Mouse (Mus musculus) embryonic fibroblast, embryonic 13.5 days (primary cell): ENCODE results near the gene Emsy. TPM values are rescaled to one million over a fixed set of nuclear protein-coding genes. Genes with fewer than 3 reads are reported as not detected.
A peak's percentile ranks its signal among the peaks of the same experiment; 100 is the strongest.

Source experiments
- H3K27ac ChIP-seq: 2 replicates; pipeline ENCODE4 v1.5.1; 2012; ENCODE audit warnings: low read length, control low read depth, inconsistent platforms; ENCODE audit not compliant: insufficient read depth
- H3K4me1 ChIP-seq: 2 replicates; pipeline ENCODE4 v1.6.1; 2011; ENCODE audit warnings: low read length; ENCODE audit not compliant: control insufficient read depth, insufficient read depth
- H3K4me3 ChIP-seq: 2 replicates; pipeline ENCODE4 v1.5.1; 2011; ENCODE audit warnings: mild to moderate bottlenecking, control low read depth, low read length; ENCODE audit not compliant: insufficient read depth
- CTCF ChIP-seq: IDR thresholded peaks from 2 replicates; pipeline ENCODE4 v1.5.1; 2011; ENCODE audit warnings: mild to moderate bottlenecking, control low read depth, low read length, moderate library complexity, borderline replicate concordance; ENCODE audit not compliant: insufficient read depth
- POLR2A ChIP-seq: IDR thresholded peaks from 2 replicates; pipeline ENCODE4 v1.6.1; 2011; ENCODE audit warnings: low read depth, mild to moderate bottlenecking, control low read depth, low read length, moderate library complexity
- polyA plus RNA-seq: library from polyadenylated mRNA; stranded (reverse); fragments of >200 nt; gene quantifications from 2 replicates; pipeline ENCODE4 v1.2.4, GENCODE M21; 2011; ENCODE audit warnings: low read depth; ENCODE audit not compliant: missing spikeins, insufficient read length

Emsy gene
- polyA plus RNA-seq, 1 experiment, result 58.6 TPM

DNA sequence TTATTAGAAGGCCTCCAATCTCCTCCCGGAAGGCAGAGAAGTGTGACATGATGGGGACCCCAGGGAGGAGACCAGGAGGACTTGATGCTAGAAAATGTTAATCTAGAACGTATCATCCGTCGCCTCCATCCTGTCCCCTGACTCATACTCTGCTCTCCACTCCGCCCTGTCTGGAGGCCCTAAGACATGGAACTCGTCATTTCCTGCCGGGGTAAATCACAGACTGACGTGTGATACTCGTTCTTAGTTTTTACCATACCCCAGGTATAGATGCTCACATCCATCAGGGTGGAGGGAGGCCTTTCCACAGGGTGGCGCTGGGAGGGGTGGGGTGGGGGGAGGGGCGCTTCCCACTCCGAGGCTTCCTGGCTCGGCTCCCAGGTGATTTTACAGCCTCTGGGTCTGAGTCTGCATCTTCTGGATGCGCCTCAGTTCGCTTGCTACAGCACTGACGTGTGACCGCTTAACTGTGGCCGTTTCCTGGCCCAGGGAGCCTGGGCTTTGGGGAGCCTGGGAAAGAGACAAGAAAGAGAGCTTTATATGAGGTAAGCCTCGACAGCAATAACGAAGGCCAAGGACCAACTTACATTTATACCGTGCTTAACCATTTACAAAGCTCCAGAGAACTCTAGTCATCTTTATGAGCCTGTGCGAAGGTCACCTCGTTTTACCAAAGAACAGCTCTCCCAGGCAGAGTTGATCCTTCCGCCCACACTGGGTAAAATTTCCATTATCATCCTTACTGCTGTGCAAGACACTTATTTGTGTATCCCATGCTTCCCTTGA is 36.4 kb upstream of the Emsy start:
- no peak for TF ChIP-seq CTCF
- TF ChIP-seq POLR2A, result no peak; the same call in 1 of the 2 replicates
- Histone ChIP-seq H3K27ac (peak overlapping the region; percentile 88), H3K4me3 (no peak overlapping the region), H3K4me1 (0 out of 2 replicates have a peak, but pooled peaks cover 7% of the 10 kb centered on the region)

DNA sequence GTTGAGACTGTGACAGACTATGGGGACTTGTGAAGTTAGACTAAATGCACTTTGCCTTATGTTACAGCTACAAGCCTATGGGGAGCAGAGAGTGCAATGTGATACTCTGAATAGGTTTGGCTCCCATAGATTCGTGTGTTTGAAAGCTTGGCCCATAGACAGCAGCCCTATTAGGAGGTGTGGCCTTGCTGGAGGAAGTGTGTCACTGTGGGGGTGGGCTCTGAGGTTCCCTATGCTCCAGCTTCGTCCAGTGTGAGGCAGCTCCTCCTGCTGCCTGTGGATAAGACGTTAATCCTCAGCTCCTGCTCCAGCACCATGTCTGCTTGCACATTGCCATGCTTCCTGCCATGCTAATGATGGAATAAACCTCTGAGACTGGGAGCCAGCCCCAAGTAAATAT is 34.2 kb upstream of the Emsy start:
- no peak overlapping the region for H3K27ac ChIP-seq

DNA sequence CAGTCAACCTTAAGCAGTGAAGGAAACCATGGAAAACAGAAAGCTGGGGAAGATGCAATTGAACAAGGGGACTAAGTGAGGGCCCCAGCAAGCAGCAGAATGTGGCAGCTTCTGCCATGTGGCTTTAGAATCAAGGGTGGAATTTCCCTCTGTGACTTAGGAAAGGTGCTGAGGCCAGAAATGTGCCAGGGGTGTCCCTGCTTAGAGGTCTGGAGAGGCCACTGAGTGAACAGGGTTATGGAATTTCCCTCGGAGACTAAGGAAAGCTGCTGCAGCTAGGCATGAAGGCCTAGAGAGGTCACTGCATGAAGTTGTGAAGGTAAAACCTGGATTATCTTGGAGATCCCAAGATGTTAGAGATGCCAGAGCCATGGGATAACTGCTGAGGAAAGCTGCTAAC is 33.5 kb upstream of the Emsy start:
- no peak overlapping the region for H3K27ac ChIP-seq
- TF ChIP-seq POLR2A (no peak), CTCF (no peak)
- H3K4me3 ChIP-seq, result no peak overlapping the region
- 0 out of 2 replicates have a peak, but pooled peaks cover 7% of the 10 kb centered on the region for H3K4me1 ChIP-seq

More for the DNA sequence above, 34.2 kb upstream of the Emsy start:
- no peak overlapping the region for H3K4me3 ChIP-seq
- TF ChIP-seq POLR2A (peak; percentile 51; the same call in 1 of the 2 replicates), CTCF (peak; percentile 19; the same call in 1 of the 2 replicates)
- H3K4me1 ChIP-seq, result 0 out of 2 replicates have a peak, but pooled peaks cover 7% of the 10 kb centered on the region

DNA sequence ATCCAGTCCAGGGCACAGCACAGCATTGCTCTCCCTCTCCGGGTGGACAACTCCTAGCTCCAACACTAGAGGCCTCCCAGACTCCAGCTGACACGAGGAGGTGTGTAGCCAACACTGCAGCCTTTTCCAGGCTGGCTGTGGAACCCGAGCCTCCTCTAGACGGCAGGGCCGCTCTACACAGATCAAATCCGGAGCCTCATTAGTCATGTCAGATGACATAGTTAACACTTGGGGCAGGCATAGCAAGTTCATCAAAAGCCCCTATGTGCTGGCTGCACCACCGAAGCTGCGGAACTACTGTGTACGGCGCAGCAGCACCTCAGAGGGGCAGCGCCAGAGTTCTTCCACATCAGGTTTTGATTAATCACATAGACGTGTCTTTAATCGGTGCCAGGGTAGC is 29.3 kb upstream of the Emsy start:
- TF ChIP-seq POLR2A (0 out of 2 replicates have a peak, but pooled peaks have one; percentile 7), CTCF (peak; percentile 52)
- H3K27ac ChIP-seq, result no peak overlapping the region
- no peaks in the 10 kb centered on the region for H3K4me1 ChIP-seq
- H3K4me3 ChIP-seq, result no peak overlapping the region

GRCm38 (mm10) chr7:98682821-98683220 is 26.2 kb upstream of the Emsy start:
- Histone ChIP-seq H3K4me1 (no peaks in the 10 kb centered on the region), H3K4me3 (no peak overlapping the region), H3K27ac (no peak overlapping the region)
- TF ChIP-seq POLR2A (no peak), CTCF (no peak)

GRCm38 (mm10) chr7:98680691-98681090 is 24.1 kb upstream of the Emsy start:
- no peaks in the 10 kb centered on the region for H3K4me1 ChIP-seq
- no peak overlapping the region for H3K27ac ChIP-seq
- TF ChIP-seq CTCF (no peak), POLR2A (no peak)
- H3K4me3 ChIP-seq, result no peak overlapping the region

- TF ChIP-seq CTCF (no peak), POLR2A (no peak)
- H3K27ac ChIP-seq, result no peak overlapping the region
- H3K4me3 ChIP-seq, result no peak overlapping the region
- H3K4me1 ChIP-seq, result no peaks in the 10 kb centered on the region
These were observed 21.9 kb upstream of the Emsy start for GRCm38 (mm10) chr7:98678441-98678840.

- H3K4me3 ChIP-seq, result no peak overlapping the region
- no peak overlapping the region for H3K27ac ChIP-seq
- no peaks in the 10 kb centered on the region for H3K4me1 ChIP-seq
- TF ChIP-seq POLR2A (no peak), CTCF (no peak)
These were observed 20.9 kb upstream of the Emsy start for GRCm38 (mm10) chr7:98677511-98677910.

DNA sequence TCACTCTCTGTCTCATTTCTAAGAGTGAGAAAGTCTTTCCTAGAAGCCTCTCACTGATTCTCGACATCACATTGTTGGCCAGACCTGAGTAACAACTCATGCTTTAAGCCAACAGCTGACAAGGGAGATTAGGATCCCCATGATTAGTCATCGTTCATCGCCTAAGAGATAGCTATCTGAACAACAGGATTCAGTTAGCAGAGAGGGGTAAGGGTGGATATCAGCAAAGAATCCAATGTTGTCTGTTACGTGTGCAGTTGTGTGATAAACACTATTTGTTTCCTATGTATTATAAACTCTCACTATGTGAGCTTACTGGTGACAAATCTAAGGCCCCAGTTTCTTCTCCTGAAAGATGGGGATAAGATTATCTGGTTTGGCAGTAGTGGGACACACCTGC is 17.8 kb upstream of the Emsy start:
- H3K4me3 ChIP-seq, result no peak overlapping the region
- TF ChIP-seq CTCF (no peak), POLR2A (no peak)
- H3K4me1 ChIP-seq, result peaks cover 5% of the 10 kb centered on the region
- H3K27ac ChIP-seq, result no peak overlapping the region

GRCm38 (mm10) chr7:98672241-98672955 is 15.8 kb upstream of the Emsy start:
- Histone ChIP-seq H3K4me3 (no peak overlapping the region), H3K4me1 (peaks cover 14% of the 10 kb centered on the region), H3K27ac (no peak overlapping the region)
- TF ChIP-seq CTCF, result no peak
- TF ChIP-seq POLR2A, result no peak
